Mouse (Mus musculus): ENCODE results near the gene Rftn2.

The Rftn2 gene

DNA sequence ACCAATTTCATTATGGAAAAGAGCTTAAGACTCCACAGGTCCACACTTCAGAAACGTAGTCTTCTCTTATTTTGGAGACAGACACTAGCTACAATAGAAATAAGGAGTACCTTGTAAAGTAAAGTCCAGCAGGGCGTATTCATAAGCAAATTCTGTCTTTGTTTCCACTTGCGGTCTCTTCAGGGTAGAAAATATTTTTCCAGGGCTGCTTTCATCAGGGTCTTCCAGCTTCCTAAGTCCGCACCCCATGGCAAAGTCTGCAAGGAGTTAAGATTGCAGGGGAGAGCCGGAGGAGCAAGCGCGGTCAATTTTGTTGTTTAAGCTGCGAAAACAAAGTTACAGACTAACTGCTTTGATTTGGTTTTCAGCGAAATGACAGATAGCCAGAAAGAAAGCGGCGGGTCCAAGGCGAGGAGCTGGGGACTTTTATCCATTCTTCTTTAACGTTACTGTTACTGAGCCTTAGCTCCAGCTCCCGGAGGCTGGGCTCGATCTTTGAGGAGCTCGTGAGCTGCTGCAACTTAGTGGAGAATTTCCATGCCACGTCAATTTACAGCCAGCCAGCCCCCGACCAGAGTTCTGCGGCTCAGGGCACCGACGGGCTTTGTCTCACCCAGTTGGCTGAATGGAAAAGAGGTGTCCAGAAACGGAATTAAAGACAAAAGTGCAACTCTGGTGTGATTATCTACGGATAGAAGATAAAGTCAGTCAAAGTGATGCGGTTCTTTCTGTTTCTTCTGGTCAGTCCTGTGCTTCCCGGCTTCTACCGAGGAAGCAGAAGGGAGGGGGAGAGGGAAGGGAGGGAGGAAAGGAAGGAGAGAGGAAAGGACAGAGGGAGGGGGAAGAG, at the start of gene Rftn2:
TSS of gene Rftn2 (minus strand) at position 772 of the 847 bp plus-strand sequence.
- no peak for DNase-seq (ENCODE audit: low spot score)

- DNase-seq (ENCODE audit: low spot score): no peak
Measured at GRCm38 (mm10) chr1:55265447-55265846, 38.9 kb upstream of the Rftn2 start.

- no peak for DNase-seq (ENCODE audit: low spot score)
Measured at GRCm38 (mm10) chr1:55264385-55264784, 37.8 kb upstream of the Rftn2 start.

- no peak for DNase-seq (ENCODE audit: low spot score)
Measured at GRCm38 (mm10) chr1:55246374-55246773, 19.8 kb upstream of the Rftn2 start.

GRCm38 (mm10) chr1:55239237-55239636, 12.7 kb upstream of the Rftn2 start:
- peak; percentile 55 for DNase-seq (ENCODE audit: low spot score)

DNA sequence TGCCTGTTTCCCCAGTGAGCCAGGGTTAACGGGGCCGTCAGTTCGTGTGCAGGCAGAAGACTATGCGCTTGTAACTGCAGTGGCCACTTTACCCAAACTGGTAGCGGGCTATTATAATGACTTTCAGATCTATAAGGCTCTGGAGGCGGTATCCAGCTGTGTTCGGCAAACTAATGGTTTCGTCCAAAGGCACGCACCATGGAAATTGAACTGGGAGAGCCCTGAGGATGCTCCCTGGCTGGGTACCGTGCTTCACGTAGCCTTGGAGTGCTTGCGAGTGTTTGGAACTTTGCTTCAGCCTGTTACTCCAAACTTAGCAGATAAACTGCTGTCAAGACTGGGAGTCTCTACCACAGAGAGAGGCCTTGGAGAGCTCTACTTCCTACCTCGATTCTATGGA, 11.9 kb upstream of the Rftn2 start:
- no peak for DNase-seq (ENCODE audit: low spot score)

DNA sequence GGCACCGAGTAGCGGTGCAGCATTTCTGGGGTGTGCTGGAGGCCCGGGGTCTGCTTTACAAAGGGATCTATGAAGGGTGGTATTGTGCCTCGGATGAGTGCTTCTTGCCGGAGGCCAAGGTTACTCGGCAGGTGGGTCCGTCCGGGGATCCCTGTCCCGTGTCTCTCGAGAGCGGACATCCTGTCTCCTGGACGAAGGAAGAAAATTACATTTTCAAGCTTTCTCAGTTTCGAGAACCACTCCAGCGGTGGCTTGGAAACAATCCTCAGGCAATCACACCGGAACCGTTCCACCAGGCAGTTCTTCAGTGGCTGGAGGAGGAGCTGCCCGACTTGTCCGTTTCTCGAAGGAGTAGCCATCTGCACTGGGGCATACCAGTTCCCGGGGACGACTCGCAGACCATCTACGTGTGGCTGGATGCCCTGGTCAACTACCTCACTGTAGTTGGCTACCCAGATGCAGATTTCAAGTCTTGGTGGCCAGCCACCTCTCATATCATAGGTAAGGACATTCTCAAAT, 11.1 kb upstream of the Rftn2 start:
- peak; percentile 7 for DNase-seq (ENCODE audit: low spot score)

GRCm38 (mm10) chr1:55236890-55237642, 10.5 kb upstream of the Rftn2 start, which contains the start of gene Mars2:
TSS of gene Mars2 (plus strand) at chr1:55237177.
- DNase-seq (ENCODE audit: low spot score): peak; percentile 95

DNA sequence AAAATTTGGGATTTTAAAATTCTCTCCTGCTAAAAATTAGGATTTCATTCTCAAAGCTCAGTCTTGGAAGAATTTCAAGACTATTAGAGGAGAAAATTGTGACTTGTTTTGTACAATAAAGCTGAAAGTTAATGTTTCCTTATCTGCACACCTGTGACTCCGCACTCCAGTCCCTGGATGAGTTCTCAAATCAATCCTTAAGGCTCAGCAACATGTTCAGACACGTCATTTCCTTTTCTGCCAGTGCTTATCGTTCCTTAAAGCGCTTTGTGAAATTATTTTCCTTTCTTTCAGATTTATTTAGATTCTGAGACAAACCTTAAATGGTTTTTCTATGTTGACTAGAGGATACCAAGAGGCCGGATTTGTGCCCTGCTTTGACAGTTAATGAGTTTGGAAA, 9.9 kb upstream of the Rftn2 start:
- no peak for DNase-seq (ENCODE audit: low spot score)

DNA sequence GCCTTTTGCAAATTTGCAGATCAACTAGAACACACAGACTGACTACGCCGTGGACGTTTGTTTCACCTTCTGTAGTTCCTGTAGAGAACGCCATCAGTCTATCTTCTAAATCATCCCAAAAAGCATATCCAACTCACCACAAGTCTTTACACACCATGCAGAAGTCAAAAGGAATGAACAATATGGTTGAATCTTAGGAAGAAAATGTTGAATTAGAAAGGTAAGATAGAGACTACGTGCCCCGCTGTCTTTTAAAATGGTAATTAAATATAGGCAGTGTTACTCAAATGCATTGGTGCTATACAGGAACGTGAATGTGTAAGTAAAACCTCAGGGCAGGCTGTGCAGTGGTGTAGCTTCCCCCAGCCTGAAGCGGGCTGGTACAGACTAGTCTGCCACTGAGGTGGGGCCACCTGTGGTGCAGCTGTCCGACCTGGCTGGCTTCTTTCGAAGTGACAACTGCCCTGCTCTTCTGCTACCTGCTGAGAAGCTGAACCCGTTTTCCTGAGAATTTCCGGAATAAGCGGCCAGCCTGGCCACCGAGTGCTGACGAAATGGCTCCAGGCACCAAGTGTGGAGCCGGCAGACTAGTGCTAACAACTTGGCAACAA, 8.4 kb upstream of the Rftn2 start:
- no peak for DNase-seq (ENCODE audit: low spot score)

- DNase-seq (ENCODE audit: low spot score): no peak
Measured at GRCm38 (mm10) chr1:55228256-55228884, 1.8 kb upstream of the Rftn2 start.

- DNase-seq (ENCODE audit: low spot score): no peak
Measured at GRCm38 (mm10) chr1:55227376-55227775, 794 bp upstream of the Rftn2 start.

GRCm38 (mm10) chr1:55225398-55225797, 1.2 kb downstream of the Rftn2 start:
- DNase-seq (ENCODE audit: low spot score): no peak

GRCm38 (mm10) chr1:55224111-55224510, 2.5 kb downstream of the Rftn2 start:
- DNase-seq (ENCODE audit: low spot score): no peak

DNA sequence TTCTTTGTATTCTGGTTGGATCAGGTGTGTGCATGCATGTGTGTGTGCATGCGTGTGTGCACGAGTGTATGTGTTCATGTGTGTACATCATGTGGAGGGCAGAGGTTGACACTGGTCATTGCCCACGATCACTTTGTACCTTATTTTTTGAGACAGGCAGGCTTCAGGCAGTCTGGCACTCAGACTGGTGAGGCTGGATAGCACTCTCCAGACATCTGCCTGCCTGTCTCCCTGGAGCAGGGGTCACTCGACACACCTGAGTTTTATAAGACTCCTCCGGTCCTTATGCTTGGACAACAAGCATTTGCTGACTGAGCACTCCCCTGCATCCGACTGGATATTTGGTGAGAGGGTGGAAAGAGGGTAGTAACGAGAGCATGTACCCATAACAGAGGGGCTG, 3.6 kb downstream of the Rftn2 start:
- no peak for DNase-seq (ENCODE audit: low spot score)

DNA sequence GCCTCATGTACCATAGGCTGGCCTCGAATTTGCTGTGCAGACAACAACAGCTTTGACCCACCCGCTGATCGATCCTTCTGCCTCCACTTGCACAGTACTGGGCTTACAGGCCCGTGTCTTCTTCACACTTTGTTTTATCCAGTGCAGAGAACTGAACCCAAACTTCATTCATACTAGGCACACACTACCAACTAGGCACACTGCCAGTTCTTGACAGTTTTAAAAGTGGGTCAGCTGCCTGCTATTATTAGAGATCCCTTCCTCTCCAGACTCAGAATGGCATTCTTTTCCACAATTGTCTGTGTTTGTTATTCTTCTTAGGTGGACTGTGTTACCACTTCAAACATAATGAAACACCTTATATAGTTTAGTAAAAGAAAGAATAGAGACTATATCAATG, 5.2 kb downstream of the Rftn2 start:
- DNase-seq (ENCODE audit: low spot score): no peak

GRCm38 (mm10) chr1:55217191-55217590, 9.4 kb downstream of the Rftn2 start:
- no peak for DNase-seq (ENCODE audit: low spot score)

- DNase-seq (ENCODE audit: low spot score): peak; percentile 71
Measured at GRCm38 (mm10) chr1:55215185-55215813, 11.3 kb downstream of the Rftn2 start.

GRCm38 (mm10) chr1:55213936-55214335, 12.6 kb downstream of the Rftn2 start:
- DNase-seq (ENCODE audit: low spot score): no peak

DNA sequence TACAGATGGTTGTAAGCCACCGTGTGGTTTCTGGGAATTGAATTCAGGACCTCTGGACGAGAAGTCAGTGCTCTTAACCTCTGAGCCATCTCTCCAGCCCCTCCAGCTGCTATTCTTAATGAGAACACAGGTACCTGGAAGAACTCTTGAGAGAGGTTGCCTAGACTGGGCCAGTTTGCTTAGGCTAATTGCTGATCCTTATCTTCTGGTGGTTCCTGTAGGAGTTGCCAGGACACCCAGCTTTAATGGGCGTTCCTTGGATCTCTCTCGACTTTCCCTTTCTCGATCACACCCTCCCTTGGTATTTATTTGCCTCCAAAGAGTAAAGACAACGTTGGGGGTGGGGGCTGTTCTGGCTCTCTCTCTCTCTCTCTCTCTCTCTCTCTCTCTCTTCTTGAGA, 13.1 kb downstream of the Rftn2 start:
- no peak for DNase-seq (ENCODE audit: low spot score)

DNA sequence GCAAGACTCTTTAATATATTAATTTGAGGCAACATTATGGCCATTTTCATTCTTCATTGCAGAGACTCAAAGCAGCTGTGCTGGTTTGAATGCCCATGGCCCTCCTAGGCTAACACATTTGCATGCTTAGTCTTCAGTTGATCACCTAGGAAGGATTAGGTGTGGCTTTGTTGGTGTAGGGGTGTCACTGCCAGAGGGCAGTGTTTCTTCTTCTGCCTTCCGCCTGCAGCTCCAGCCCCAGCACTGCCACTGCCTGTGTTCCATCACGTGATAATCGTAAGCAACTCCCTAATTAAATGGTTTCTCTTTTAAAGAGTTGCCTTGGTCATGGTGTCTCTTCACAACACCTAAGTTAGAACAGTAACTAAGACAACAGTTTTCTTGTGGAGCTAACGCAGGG, 13.8 kb downstream of the Rftn2 start:
- no peak for DNase-seq (ENCODE audit: low spot score)

GRCm38 (mm10) chr1:55211081-55211480, 15.5 kb downstream of the Rftn2 start:
- no peak for DNase-seq (ENCODE audit: low spot score)
